Mouse (Mus musculus) lung, embryonic 14.5 days (tissue): Measurements from ENCODE around the gene Sc5d. TPM values are rescaled to one million over a fixed set of nuclear protein-coding genes. Genes with fewer than 3 reads are reported as not detected.

ENCODE experiments used
- ATAC-seq: fragments of 200-750 bp; cut with Nextera tagmentation; 2 replicates; pipeline ENCODE4 v1.8.0; 2017; ENCODE audit warnings: mild to moderate bottlenecking, moderate TSS enrichment, moderate library complexity; ENCODE audit not compliant: insufficient read depth
- DNase-seq: peaks from one replicate; pipeline ENCODE4 v3.0.0-alpha.2; 2015
- H3K27ac ChIP-seq: fragments of 300-500 bp; sonication (generic); 2 replicates; pipeline ENCODE4 v1.5.1; 2014; ENCODE audit warnings: low read depth, mild to moderate bottlenecking, moderate library complexity
- H3K27me3 ChIP-seq: fragments of 300-500 bp; sonication (generic); 2 replicates; pipeline ENCODE4 v1.6.1; 2014; ENCODE audit warnings: low read length, control low read depth; ENCODE audit not compliant: insufficient read depth
- H3K36me3 ChIP-seq: fragments of 300-500 bp; sonication (generic); 2 replicates; pipeline ENCODE4 v1.6.1; 2014; ENCODE audit warnings: control low read depth; ENCODE audit not compliant: insufficient read depth
- H3K4me1 ChIP-seq: fragments of 300-500 bp; sonication (generic); 2 replicates; pipeline ENCODE4 v1.6.1; 2014; ENCODE audit warnings: antibody characterized with exemption, control low read depth; ENCODE audit not compliant: insufficient read depth
- H3K4me2 ChIP-seq: fragments of 300-500 bp; sonication (generic); 2 replicates; pipeline ENCODE4 v1.6.1; 2014; ENCODE audit warnings: mild to moderate bottlenecking
- H3K4me3 ChIP-seq: fragments of 300-500 bp; sonication (generic); 2 replicates; pipeline ENCODE4 v1.5.1; 2014; ENCODE audit warnings: low read depth, low read length
- H3K9ac ChIP-seq: fragments of 300-500 bp; sonication (generic); 2 replicates; pipeline ENCODE4 v1.6.1; 2014
- H3K9me3 ChIP-seq: fragments of 300-500 bp; sonication (generic); 2 replicates; pipeline ENCODE4 v1.6.1; 2016; ENCODE audit warnings: low read depth, low read length, control low read depth
- CTCF ChIP-seq: IDR thresholded peaks from 2 replicates; pipeline ENCODE4 v1.5.1; 2016; ENCODE audit warnings: antibody characterized with exemption, low read depth
- WGBS: fragments of 180-500 bp; shearing (Covaris S2); extraction: QIAGEN DNeasy Blood & Tissue Kit; methylation state at CpG from one replicate; pipeline ENCODE4 v1.1.7; 2014; 5-methylcytosine and 5-hydroxymethylcytosine counted together
- polyA plus RNA-seq: library from polyadenylated mRNA; unstranded; fragments of >200 nt; fragmentation: Nextera tagmentation; extraction: Ambion mirVana; gene quantifications from 2 replicates; pipeline ENCODE4 v1.2.1, GENCODE M21; 2014

Sc5d gene
- polyA plus RNA-seq, 1 experiment from 2014 or later: 40.0 TPM

- Histone ChIP-seq H3K27ac (no peak overlapping the region), H3K9me3 (no peaks in the 10 kb centered on the region), H3K36me3 (no peaks in the 10 kb centered on the region), H3K4me2 (no peak overlapping the region), H3K27me3 (no peaks in the 10 kb centered on the region), H3K4me3 (no peak overlapping the region), H3K4me1 (no peaks in the 10 kb centered on the region), H3K9ac (no peak overlapping the region)
- 37% methylated on average over 5 of the region's 5 CpGs for WGBS
- no peak for TF ChIP-seq CTCF
- no peak for DNase-seq
- no peak for ATAC-seq
Observed at GRCm38 (mm10) chr9:42231116-42231515, 32.9 kb downstream of the Sc5d start.

DNA sequence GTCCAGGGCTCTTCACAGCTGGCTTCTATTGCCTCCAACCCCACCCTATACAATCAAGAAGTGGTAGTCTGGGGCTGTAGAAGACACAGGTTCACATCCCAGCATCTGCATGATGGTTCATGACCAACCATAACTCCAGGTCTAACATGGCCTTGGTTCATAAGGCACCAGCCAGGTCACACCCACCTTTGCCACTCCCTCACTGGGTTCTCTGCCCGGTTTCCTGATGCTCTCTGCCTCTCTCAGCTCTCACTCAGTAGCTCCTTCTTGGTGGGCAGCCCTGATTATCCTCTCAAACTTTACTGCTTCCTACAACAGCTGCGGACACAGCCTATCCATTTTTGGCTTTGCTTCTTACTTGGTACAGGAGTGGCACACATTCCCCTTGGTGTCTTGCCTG is 33.7 kb downstream of the Sc5d start:
- H3K9me3 ChIP-seq: no peaks in the 10 kb centered on the region
- WGBS: 90% methylated on average over 2 of the region's 2 CpGs
- no peak for ATAC-seq
- TF ChIP-seq CTCF: no peak
- H3K9ac ChIP-seq: no peak overlapping the region
- H3K4me1 ChIP-seq: no peaks in the 10 kb centered on the region
- H3K4me2 ChIP-seq: no peak overlapping the region
- H3K36me3 ChIP-seq: no peaks in the 10 kb centered on the region
- DNase-seq: no peak
- H3K27ac ChIP-seq: no peak overlapping the region
- no peaks in the 10 kb centered on the region for H3K27me3 ChIP-seq
- no peak overlapping the region for H3K4me3 ChIP-seq

DNA sequence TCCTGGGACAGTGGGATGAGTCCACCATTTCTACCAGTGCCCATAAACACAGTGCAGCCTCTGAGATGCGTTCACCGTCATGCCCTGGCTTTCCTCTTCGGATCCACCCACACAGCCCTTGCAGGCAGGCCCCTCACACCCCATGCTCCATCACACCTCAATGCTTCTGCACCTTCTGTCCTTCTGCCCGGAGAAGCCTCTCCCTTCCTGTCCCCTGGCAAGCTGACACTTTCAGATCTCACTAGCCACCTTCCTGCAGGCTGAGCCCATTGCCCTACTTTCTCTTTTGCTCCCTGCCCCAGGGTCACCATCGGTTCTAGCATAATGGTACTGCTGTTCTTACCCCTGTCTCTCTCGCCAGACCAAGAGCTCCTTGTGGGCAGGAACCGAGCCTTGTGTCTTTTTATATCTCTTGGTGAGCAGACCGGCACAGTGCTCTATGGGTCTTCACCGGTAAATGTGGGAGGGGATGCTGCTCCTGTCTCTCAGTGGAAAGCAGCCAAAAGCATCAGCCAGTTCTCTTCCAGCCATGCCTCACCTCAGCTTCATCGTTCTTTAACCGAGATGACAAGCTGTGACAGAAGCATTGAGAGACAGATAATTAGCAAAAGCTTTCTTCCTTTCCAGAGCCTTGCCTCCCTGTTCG is 34.5 kb downstream of the Sc5d start:
- Histone ChIP-seq H3K4me2 (no peak overlapping the region), H3K36me3 (no peaks in the 10 kb centered on the region), H3K27me3 (no peaks in the 10 kb centered on the region), H3K9ac (no peak overlapping the region), H3K27ac (no peak overlapping the region), H3K4me3 (no peak overlapping the region), H3K4me1 (no peaks in the 10 kb centered on the region), H3K9me3 (no peaks in the 10 kb centered on the region)
- ATAC-seq: no peak
- no peak for TF ChIP-seq CTCF
- WGBS: 42% methylated on average over 12 of the region's 12 CpGs
- no peak for DNase-seq

DNA sequence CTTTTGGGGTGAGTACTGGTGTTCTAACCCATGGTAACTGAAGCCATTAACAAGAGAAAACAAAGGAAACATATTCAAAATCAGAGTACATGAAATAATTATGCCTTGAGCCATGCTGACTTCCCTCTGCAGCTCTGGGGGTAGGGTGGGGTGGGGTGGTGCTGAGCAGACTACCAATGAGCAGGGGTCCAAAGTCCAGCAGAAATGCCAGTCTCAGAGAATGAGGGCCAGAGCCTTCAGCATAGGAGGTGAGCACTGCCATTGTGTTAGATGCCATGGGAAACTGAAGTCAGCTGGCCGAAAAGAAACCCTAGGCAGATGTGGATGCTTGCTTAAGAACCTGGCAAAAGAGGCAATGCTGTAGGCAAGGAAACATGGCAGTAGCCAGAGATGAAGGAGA is 36.3 kb downstream of the Sc5d start:
- no peak for TF ChIP-seq CTCF

DNA sequence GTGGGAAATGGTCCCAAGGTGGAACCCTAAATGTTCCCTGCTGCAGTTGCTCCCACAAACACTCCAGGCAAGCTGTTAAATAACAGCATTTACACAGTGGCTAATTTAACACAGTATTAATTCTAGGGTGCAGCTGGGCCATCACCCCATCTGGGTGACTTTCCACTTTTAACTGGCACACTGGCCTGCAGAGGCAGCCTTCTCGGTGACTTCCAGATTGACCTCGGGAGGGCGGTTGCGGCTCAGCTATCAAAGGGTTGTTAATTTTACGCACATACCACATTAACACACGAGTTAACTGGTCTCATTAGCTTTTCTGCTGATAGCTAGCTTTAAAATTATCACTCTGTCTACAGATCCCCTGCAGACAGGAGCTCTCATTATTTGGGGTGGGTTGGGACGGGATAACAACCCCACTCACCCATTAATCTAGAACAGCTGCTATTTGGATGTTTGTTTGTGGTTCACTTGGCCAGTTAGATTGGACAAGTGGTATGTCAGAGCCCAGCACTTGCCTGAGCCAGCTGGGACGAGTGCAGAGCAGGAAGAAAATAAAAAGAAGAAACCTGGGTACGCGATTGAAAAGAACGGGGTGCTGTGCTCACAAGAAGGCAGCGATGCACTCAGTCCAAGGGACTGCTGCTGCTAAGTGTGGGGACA is 44.9 kb downstream of the Sc5d start:
- Histone ChIP-seq H3K27me3 (no peaks in the 10 kb centered on the region), H3K4me3 (no peak overlapping the region), H3K36me3 (no peaks in the 10 kb centered on the region), H3K9me3 (no peaks in the 10 kb centered on the region), H3K27ac (no peak overlapping the region), H3K4me1 (peaks cover 7% of the 10 kb centered on the region; the same call in 1 of the 2 replicates), H3K4me2 (no peak overlapping the region), H3K9ac (no peak overlapping the region)
- ATAC-seq: no peak
- WGBS: 53% methylated on average over 12 of the region's 12 CpGs
- no peak for DNase-seq
- TF ChIP-seq CTCF: no peak

More for the DNA sequence above, 36.3 kb downstream of the Sc5d start:
- no peak for ATAC-seq
- DNase-seq: no peak
- Histone ChIP-seq H3K36me3 (no peaks in the 10 kb centered on the region), H3K27ac (no peak overlapping the region), H3K27me3 (no peaks in the 10 kb centered on the region), H3K9ac (no peak overlapping the region), H3K9me3 (no peaks in the 10 kb centered on the region), H3K4me2 (no peak overlapping the region), H3K4me1 (no peaks in the 10 kb centered on the region), H3K4me3 (no peak overlapping the region)
- 79% methylated on average over 1 of the region's 1 CpGs for WGBS

DNA sequence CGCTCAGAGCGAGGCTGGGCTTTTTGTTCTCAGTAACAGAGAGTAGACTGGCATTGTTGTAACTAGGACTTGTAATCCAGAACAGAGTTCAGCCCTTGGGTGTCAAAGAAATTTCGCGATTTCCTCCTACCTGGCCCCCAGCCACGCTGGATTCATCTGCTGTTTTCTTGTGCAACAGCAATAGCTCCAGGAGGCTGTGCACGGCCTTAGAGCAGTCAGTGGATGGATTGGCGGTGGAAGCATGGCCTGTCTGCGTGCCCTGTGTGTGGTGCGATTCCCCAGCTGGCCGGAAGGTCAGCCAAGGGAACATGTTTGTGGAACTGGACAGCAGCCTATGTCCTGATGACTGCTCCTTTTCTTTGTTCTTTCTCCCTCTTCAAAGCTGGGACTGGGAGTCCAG is 46.4 kb downstream of the Sc5d start:
- Histone ChIP-seq H3K9me3 (no peaks in the 10 kb centered on the region), H3K4me1 (peaks cover 7% of the 10 kb centered on the region; the same call in 1 of the 2 replicates), H3K27me3 (no peaks in the 10 kb centered on the region), H3K9ac (no peak overlapping the region), H3K27ac (peak overlapping the region; percentile 52; the same call in 1 of the 2 replicates), H3K4me2 (no peak overlapping the region), H3K36me3 (no peaks in the 10 kb centered on the region), H3K4me3 (no peak overlapping the region)
- WGBS: 50% methylated on average over 10 of the region's 10 CpGs
- ATAC-seq: peak; percentile 96
- peak; percentile 89 for DNase-seq
- TF ChIP-seq CTCF: no peak

DNA sequence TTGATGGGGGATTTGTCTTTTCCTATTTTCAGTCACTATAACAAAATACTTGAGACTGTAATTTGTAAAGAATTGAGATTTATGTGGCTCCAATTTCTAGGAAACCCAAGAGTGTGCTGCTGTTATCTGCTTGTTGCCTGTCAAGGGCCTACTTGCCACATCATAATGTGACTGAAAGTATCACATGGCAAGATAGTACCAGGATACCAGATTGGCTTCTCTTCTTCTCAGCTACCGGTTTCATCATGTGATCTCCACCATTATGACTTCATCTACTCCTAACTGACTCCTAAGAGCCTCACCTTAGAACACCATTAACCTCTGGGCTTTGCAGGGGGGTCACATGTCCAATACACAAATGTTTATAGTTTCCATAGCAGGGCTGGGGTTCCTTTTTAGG is 49.9 kb downstream of the Sc5d start:
- ATAC-seq (no peak), DNase-seq (no peak)
- no peak for TF ChIP-seq CTCF
- Histone ChIP-seq H3K4me3 (no peak overlapping the region), H3K9me3 (no peaks in the 10 kb centered on the region), H3K27ac (no peak overlapping the region), H3K36me3 (no peaks in the 10 kb centered on the region), H3K4me1 (peaks cover 7% of the 10 kb centered on the region; the same call in 1 of the 2 replicates), H3K9ac (no peak overlapping the region), H3K27me3 (no peaks in the 10 kb centered on the region), H3K4me2 (no peak overlapping the region)
- WGBS: 63% methylated on average over 1 of the region's 1 CpGs
